Mouse (Mus musculus): ENCODE data around the gene Hdac1. TPM values are rescaled to one million over a fixed set of nuclear protein-coding genes. Genes with fewer than 3 reads are reported as not detected.
A peak's percentile ranks its signal among the peaks of the same experiment; 100 is the strongest.

Hdac1 gene
- polyA plus RNA-seq, 1 experiment from 2014 or later: 59.7 TPM

- ATAC-seq: peak; percentile 65
- DNase-seq (ENCODE audit: low read depth, low spot score): no peak
- TF ChIP-seq CTCF (IDR thresholded peaks at IDR 0.05): no peak
- POLR2A ChIA-PET: interaction anchor here (1.9 kb wide), 1 partner anchor 51 kb away, joined by 5 read pairs; the partner anchor contains the start of gene Bsdc1
- H3K27me3 ChIP-seq: no peaks in the 10 kb centered on the region
- CTCF ChIA-PET: no interaction called here
- in situ Hi-C loops (cut with MboI; ENCODE audit: low pct_unique_long_range_greater_than_20kb): no loop called here
Observed at GRCm38 (mm10) chr4:129513086-129513767, 29.3 kb downstream of the Hdac1 start, which contains the start of gene Marcksl1. Gene Marcksl1 (plus strand): TSS chr4:129513581.

GRCm38 (mm10) chr4:129511413-129512096, 31.0 kb downstream of the Hdac1 start:
- in situ Hi-C loops (cut with MboI; ENCODE audit: low pct_unique_long_range_greater_than_20kb): no loop called here
- POLR2A ChIA-PET: no interaction called here
- CTCF ChIA-PET: no interaction called here
- ATAC-seq (no peak), DNase-seq (ENCODE audit: low read depth, low spot score) (no peak)
- TF ChIP-seq CTCF (IDR thresholded peaks at IDR 0.05): no peak
- no peaks in the 10 kb centered on the region for H3K27me3 ChIP-seq

DNA sequence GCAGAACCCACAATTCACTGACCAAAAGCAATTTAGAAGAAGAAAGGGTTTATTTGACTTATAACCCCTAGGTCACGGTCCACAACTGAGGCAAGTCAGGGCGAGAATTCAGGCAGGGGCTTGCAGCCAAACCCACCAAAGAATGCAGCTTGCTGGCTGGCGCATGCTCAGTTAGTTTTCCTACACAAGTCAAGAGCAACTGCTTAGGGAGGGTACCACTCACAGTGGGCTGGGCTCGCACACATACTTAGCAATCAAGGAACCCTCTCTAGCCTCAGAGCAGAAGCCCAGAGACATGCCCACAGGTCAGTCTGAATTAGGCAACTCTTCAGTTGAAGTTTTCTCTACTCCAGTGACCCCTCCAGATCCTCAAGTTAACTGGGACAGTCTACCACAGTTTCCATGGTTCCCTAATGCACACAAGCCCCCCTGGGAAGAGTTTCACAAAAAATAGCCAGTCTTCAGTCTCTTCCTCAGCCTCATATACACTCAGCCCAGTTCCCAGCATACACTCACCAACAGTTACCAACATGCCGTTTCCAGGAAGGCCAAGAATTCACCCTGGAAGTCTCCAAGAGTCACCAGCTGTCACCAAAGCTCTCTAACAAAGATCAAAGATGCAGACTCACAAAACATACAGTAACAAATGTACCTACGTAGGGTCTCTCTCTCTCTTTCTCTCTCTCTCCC, 31.6 kb downstream of the Hdac1 start:
- ATAC-seq: no peak
- ChIA-PET CTCF (no interaction called here), POLR2A (no interaction called here)
- no peak for DNase-seq (ENCODE audit: low read depth, low spot score)
- in situ Hi-C loops (cut with MboI; ENCODE audit: low pct_unique_long_range_greater_than_20kb): no loop called here
- H3K27me3 ChIP-seq: no peaks in the 10 kb centered on the region
- TF ChIP-seq CTCF (IDR thresholded peaks at IDR 0.05): no peak

- ChIA-PET POLR2A (no interaction called here), CTCF (no interaction called here)
- DNase-seq (ENCODE audit: low read depth, low spot score): no peak
- in situ Hi-C loops (cut with MboI; ENCODE audit: low pct_unique_long_range_greater_than_20kb): no loop called here
- no peak for TF ChIP-seq CTCF (IDR thresholded peaks at IDR 0.05)
- ATAC-seq: no peak
- H3K27me3 ChIP-seq: no peaks in the 10 kb centered on the region
Observed at GRCm38 (mm10) chr4:129509650-129510049, 32.9 kb downstream of the Hdac1 start.

DNA sequence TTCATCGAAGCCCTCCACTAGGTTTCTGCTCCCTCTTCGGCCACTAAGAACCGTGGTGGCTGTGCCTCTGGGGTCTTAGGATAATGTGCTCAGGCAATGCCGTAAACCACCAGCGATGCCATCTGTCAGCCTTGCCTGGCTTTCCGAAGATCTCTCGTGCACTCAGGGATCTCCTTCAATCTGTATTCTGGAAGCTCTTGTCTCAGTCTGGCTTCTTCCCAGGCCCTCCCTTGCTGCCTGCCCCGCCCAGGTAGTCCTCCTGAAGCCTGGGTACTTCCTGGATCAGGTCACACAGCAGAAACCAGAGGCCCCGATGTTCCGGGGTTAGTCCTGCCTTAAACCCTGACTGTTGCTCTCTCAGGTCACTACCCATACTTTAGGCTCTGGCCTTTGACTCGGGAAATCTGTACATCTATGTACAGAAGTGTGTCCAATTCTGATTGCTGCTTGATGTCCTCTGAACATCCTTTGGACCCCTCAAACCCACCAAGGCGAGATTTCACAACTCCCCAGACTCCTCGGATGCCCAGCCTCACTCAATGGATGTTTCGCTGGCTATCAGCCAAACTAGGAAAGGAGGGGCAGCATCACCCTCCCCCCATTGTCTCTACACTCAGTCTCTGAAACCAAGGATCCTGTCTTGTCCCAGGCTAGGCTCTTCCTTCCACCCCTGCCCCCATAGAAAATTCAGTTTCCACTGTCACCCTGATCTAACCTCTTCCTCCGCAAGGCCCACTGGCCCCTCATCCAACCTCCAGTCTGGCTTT, 33.5 kb downstream of the Hdac1 start:
- ChIA-PET CTCF (no interaction called here), POLR2A (no interaction called here)
- in situ Hi-C loops (cut with MboI; ENCODE audit: low pct_unique_long_range_greater_than_20kb): no loop called here
- DNase-seq (ENCODE audit: low read depth, low spot score): no peak
- no peaks in the 10 kb centered on the region for H3K27me3 ChIP-seq
- no peak for ATAC-seq
- TF ChIP-seq CTCF (IDR thresholded peaks at IDR 0.05): no peak

GRCm38 (mm10) chr4:129508237-129508515, 34.3 kb downstream of the Hdac1 start:
- ATAC-seq (no peak), DNase-seq (ENCODE audit: low read depth, low spot score) (no peak)
- H3K27me3 ChIP-seq: no peaks in the 10 kb centered on the region
- no peak for TF ChIP-seq CTCF (IDR thresholded peaks at IDR 0.05)
- in situ Hi-C loops (cut with MboI; ENCODE audit: low pct_unique_long_range_greater_than_20kb): no loop called here
- POLR2A ChIA-PET: no interaction called here
- CTCF ChIA-PET: no interaction called here

- no peak for TF ChIP-seq CTCF (IDR thresholded peaks at IDR 0.05)
- POLR2A ChIA-PET: no interaction called here
- H3K27me3 ChIP-seq: no peaks in the 10 kb centered on the region
- ATAC-seq (no peak), DNase-seq (ENCODE audit: low read depth, low spot score) (no peak)
- CTCF ChIA-PET: no interaction called here
- in situ Hi-C loops (cut with MboI; ENCODE audit: low pct_unique_long_range_greater_than_20kb): no loop called here
Observed at GRCm38 (mm10) chr4:129507434-129508236, 34.9 kb downstream of the Hdac1 start.

GRCm38 (mm10) chr4:129505511-129505910, 37.0 kb downstream of the Hdac1 start:
- POLR2A ChIA-PET: no interaction called here

GRCm38 (mm10) chr4:129502901-129503444, 39.5 kb downstream of the Hdac1 start:
- CTCF ChIA-PET: no interaction called here

More at GRCm38 (mm10) chr4:129505511-129505910, 37.0 kb downstream of the Hdac1 start:
- CTCF ChIA-PET: no interaction called here
- DNase-seq (ENCODE audit: low read depth, low spot score) (no peak), ATAC-seq (no peak)
- in situ Hi-C loops (cut with MboI; ENCODE audit: low pct_unique_long_range_greater_than_20kb): no loop called here
- TF ChIP-seq CTCF (IDR thresholded peaks at IDR 0.05): no peak
- H3K27me3 ChIP-seq: no peaks in the 10 kb centered on the region

DNA sequence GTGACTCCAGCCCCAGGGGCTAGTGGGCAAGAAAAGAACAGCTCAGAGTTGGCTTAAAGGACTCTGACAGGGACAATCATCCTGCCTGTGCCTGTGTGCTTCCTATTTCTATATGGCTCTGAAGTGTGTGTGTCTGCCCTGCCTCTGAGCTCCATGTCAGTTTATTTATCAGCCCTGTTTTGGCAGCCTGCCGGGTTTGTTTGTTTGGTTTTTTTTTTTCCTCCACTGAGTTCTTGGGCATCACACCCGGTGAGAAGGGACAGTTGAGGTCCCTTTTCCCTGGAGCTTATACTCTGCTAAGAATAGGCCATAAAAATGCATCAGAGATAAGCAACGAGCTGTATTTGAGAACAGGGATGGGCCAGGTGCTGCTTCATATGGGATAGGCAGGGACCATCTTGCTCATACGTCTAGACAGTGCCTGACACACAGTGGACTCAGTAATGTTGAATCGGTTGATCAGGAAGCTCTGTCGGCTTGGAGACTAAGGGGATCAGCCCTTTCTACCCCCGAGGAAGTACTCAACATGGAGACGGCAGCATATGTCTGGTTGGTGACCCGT, 40.1 kb downstream of the Hdac1 start:
- ATAC-seq (no peak), DNase-seq (ENCODE audit: low read depth, low spot score) (no peak)
- no peak for TF ChIP-seq CTCF (IDR thresholded peaks at IDR 0.05)
- H3K27me3 ChIP-seq: no peaks in the 10 kb centered on the region
- in situ Hi-C loops (cut with MboI; ENCODE audit: low pct_unique_long_range_greater_than_20kb): no loop called here
- ChIA-PET CTCF (no interaction called here), POLR2A (no interaction called here)

More at GRCm38 (mm10) chr4:129502901-129503444, 39.5 kb downstream of the Hdac1 start:
- in situ Hi-C loops (cut with MboI; ENCODE audit: low pct_unique_long_range_greater_than_20kb): no loop called here
- no peak for ATAC-seq
- POLR2A ChIA-PET: no interaction called here
- H3K27me3 ChIP-seq: no peaks in the 10 kb centered on the region
- no peak for TF ChIP-seq CTCF (IDR thresholded peaks at IDR 0.05)
- DNase-seq (ENCODE audit: low read depth, low spot score): no peak
